ENCODE assay signal across 22 mouse cellular contexts in the genomic region with DNA sequence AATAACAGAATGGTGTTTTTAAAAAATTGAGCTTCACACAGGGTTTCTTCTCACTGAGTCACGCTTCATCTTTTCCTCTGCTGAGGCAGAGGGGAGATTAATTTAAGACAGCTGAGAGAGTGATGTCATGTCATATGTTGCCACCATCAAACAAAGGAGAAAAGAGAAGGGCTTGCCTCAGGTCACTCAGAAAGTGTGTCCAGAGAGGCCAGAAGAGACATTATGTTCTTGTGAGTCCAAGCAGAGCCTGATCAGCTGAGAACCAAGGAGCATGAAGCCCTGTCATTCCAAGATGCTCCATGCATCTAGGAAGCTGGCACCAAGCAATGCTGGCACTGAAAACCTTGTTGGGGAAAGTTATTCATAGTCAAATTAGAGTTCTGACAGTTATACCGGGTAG.
A peak's percentile ranks its signal among the peaks of the same experiment; 100 is the strongest.
DNase-seq lines count a peak whose midpoint lies in the region; ATAC-seq and TF ChIP-seq lines count a peak whose summit lies in the region.
"Had no signal": no experiment of that assay in that cellular context is flagged by ENCODE, and none has a peak within 500 bp of the region (broad histone marks: within the 10 kb centered on the region; RNA-seq: fewer than 3 reads in every experiment).

No protein-coding gene starts in this region.

- intact Hi-C loops in left cerebral cortex, postnatal 4 days (cut with DNase I): no loop called here

- H3K79me2 ChIP-seq in myocyte (ENCODE audit: control insufficient read depth, insufficient read depth): no peaks in the 10 kb centered on the region

- ATAC-seq in forebrain, postnatal 0 days: peak; percentile 66
- no peak for ATAC-seq in forebrain, embryonic 14.5 days
- ATAC-seq in heart, embryonic 12.5 days (ENCODE audit: insufficient number of reproducible peaks, low FRiP score): no peak
- ATAC-seq: forebrain, embryonic 16.5 days had no signal

- 0 out of 2 replicates have a peak, but pooled peaks cover 4% of the 10 kb centered on the region for H3K4me1 ChIP-seq in forebrain, postnatal 0 days (ENCODE audit: insufficient read depth)
- H3K4me1 ChIP-seq in forebrain, embryonic 14.5 days (ENCODE audit: control insufficient read depth, insufficient read depth, low read length): no peaks in the 10 kb centered on the region
- H3K4me1 ChIP-seq in heart, embryonic 12.5 days (replicated peaks): no peaks in the 10 kb centered on the region
- H3K4me1 ChIP-seq: kidney, embryonic 15.5 days; limb, embryonic 10.5 days; liver, embryonic 15.5 days; neural tube, embryonic 12.5 days had no signal

- H3K27ac ChIP-seq in forebrain, postnatal 0 days (ENCODE audit: low read depth, low read length): no peak overlapping the region
- no peak overlapping the region for H3K27ac ChIP-seq in forebrain, embryonic 14.5 days (ENCODE audit: low read depth, low read length)
- H3K27ac ChIP-seq in heart, embryonic 12.5 days (ENCODE audit: poor library complexity, severe bottlenecking): no peak overlapping the region
- H3K27ac ChIP-seq: hindbrain, embryonic 13.5 days; kidney, embryonic 15.5 days; limb, embryonic 10.5 days; liver, embryonic 15.5 days; neural tube, embryonic 12.5 days had no signal

- H3K4me2 ChIP-seq in forebrain, postnatal 0 days (ENCODE audit: low read depth): no peak overlapping the region
- no peak overlapping the region for H3K4me2 ChIP-seq in forebrain, embryonic 14.5 days (ENCODE audit: low read length)
- peak overlapping the region; percentile 16 for H3K4me2 ChIP-seq in myocyte (ENCODE audit: low read depth)
- H3K4me2 ChIP-seq in heart, embryonic 12.5 days: no peak overlapping the region
- H3K4me2 ChIP-seq: hindbrain, embryonic 13.5 days; kidney, embryonic 15.5 days; liver, embryonic 15.5 days; neural tube, embryonic 12.5 days had no signal

- WGBS in forebrain, postnatal 0 days: 51% methylated on average over 2 of the region's 2 CpGs
- 81% methylated on average over 2 of the region's 2 CpGs for WGBS in forebrain, embryonic 14.5 days
- WGBS in heart, embryonic 12.5 days: 79% methylated on average over 2 of the region's 2 CpGs

- H3K9ac ChIP-seq in forebrain, postnatal 0 days: no peak overlapping the region
- no peak overlapping the region for H3K9ac ChIP-seq in forebrain, embryonic 14.5 days (ENCODE audit: low read length)
- no peak overlapping the region for H3K9ac ChIP-seq in heart, embryonic 12.5 days
- H3K9ac ChIP-seq: hindbrain, embryonic 13.5 days; kidney, embryonic 15.5 days; liver, embryonic 15.5 days; neural tube, embryonic 12.5 days had no signal

- H3K27me3 ChIP-seq in forebrain, postnatal 0 days (ENCODE audit: insufficient read depth, low read length): no peaks in the 10 kb centered on the region; the same call in 1 of the 2 replicates
- no peaks in the 10 kb centered on the region for H3K27me3 ChIP-seq in forebrain, embryonic 14.5 days (replicated peaks; ENCODE audit: control insufficient read depth, insufficient read depth, low read length)
- no peaks in the 10 kb centered on the region for H3K27me3 ChIP-seq in myocyte (ENCODE audit: control insufficient read depth, insufficient read depth, insufficient read length)
- H3K27me3 ChIP-seq in heart, embryonic 12.5 days (replicated peaks): no peaks in the 10 kb centered on the region
- H3K27me3 ChIP-seq: kidney, embryonic 15.5 days; liver, embryonic 15.5 days; neural tube, embryonic 12.5 days had no signal

- peak; percentile 56 for DNase-seq in forebrain, postnatal 0 days
- no peak for DNase-seq in forebrain, embryonic 14.5 days (ENCODE audit: low spot score)
- DNase-seq in left cerebral cortex, adult 18-20 months (ENCODE audit: low spot score in 2 of 2): peak; percentile 21 to 26
- DNase-seq in left cerebral cortex, postnatal 4 days: no peak
- peak; percentile 60 for DNase-seq in telencephalon, adult 2 months (ENCODE audit: low read depth, low spot score)
- DNase-seq: adrenal gland, postnatal 10 days; cerebellum, adult 2 months; gastrocnemius, postnatal 14 days; kidney, adult 11 months; kidney, postnatal 36 days; liver; midbrain, embryonic 14.5 days; spleen, adult 18-20 months; thymus, postnatal 4 days had no signal

- no peaks in the 10 kb centered on the region for H3K36me3 ChIP-seq in forebrain, postnatal 0 days (ENCODE audit: insufficient read depth)
- no peaks in the 10 kb centered on the region for H3K36me3 ChIP-seq in forebrain, embryonic 14.5 days (ENCODE audit: control insufficient read depth, insufficient read depth, low read length)
- H3K36me3 ChIP-seq in myocyte (ENCODE audit: control insufficient read depth, insufficient read depth): no peaks in the 10 kb centered on the region
- H3K36me3 ChIP-seq in heart, embryonic 12.5 days: no peaks in the 10 kb centered on the region
- H3K36me3 ChIP-seq: hindbrain, embryonic 13.5 days; kidney, embryonic 15.5 days; limb, embryonic 10.5 days; liver, embryonic 15.5 days; neural tube, embryonic 12.5 days had no signal

- H3K4me3 ChIP-seq in forebrain, postnatal 0 days (ENCODE audit: low read depth, low read length): no peak overlapping the region
- no peak overlapping the region for H3K4me3 ChIP-seq in forebrain, embryonic 14.5 days (ENCODE audit: low read depth, low read length)
- H3K4me3 ChIP-seq in myocyte: no peak overlapping the region
- no peak overlapping the region for H3K4me3 ChIP-seq in heart, embryonic 12.5 days
- H3K4me3 ChIP-seq: hindbrain, embryonic 13.5 days; kidney, embryonic 15.5 days; limb, embryonic 10.5 days; liver, embryonic 15.5 days; neural tube, embryonic 12.5 days had no signal

- TF ChIP-seq CTCF in forebrain, postnatal 0 days (IDR thresholded peaks at IDR 0.05; ENCODE audit: low read depth): no peak

- no peak for TF ChIP-seq POLR2A in myocyte (IDR thresholded peaks at IDR 0.05; ENCODE audit: insufficient read length, low read depth)

- no peak overlapping the region for H3ac ChIP-seq in myocyte (ENCODE audit: control insufficient read depth, insufficient read length)

- H3K9me3 ChIP-seq in forebrain, postnatal 0 days (ENCODE audit: low read length): no peaks in the 10 kb centered on the region
- H3K9me3 ChIP-seq in forebrain, embryonic 14.5 days (replicated peaks; ENCODE audit: control insufficient read depth, low read length): no peaks in the 10 kb centered on the region; the same call in 1 of the 2 replicates
- no peaks in the 10 kb centered on the region for H3K9me3 ChIP-seq in heart, embryonic 12.5 days (replicated peaks)
- H3K9me3 ChIP-seq: kidney, embryonic 15.5 days; limb, embryonic 10.5 days had no signal

TF ChIP-seq in myocyte, 11 proteins besides CTCF, POLR2A, EP300 and RAD21:
- TF ChIP-seq SRF (IDR thresholded peaks at IDR 0.05; ENCODE audit: control insufficient read depth, insufficient read length, low read depth): no peak
- no peak for TF ChIP-seq TCF12 (IDR thresholded peaks at IDR 0.05; ENCODE audit: insufficient read depth, poor library complexity, severe bottlenecking)
- TF ChIP-seq CEBPB (IDR thresholded peaks at IDR 0.05; ENCODE audit: insufficient read depth, poor library complexity, severe bottlenecking): no peak
- TF ChIP-seq E2F4 (IDR thresholded peaks at IDR 0.05; ENCODE audit: insufficient read depth): no peak
- TF ChIP-seq REST (IDR thresholded peaks at IDR 0.05; ENCODE audit: insufficient read depth, insufficient read length): no peak
- TF ChIP-seq MYOG (IDR thresholded peaks at IDR 0.05; ENCODE audit: control insufficient read depth in 1 of 3, insufficient read depth in 1 of 3, insufficient read length in 2 of 3, low read depth in 2 of 3): no peak
- TF ChIP-seq MAX (IDR thresholded peaks at IDR 0.05; ENCODE audit: low read depth): no peak
- no peak for TF ChIP-seq MYOD1 (IDR thresholded peaks at IDR 0.05; ENCODE audit: control insufficient read depth in 1 of 3, insufficient read length in 2 of 3, low read depth in 2 of 3)
- TF ChIP-seq USF1 (IDR thresholded peaks at IDR 0.05; ENCODE audit: low read depth): no peak
- TF ChIP-seq TCF3 (IDR thresholded peaks at IDR 0.05; ENCODE audit: insufficient read length, low read depth): no peak
- TF ChIP-seq POLR2AphosphoS2 (IDR thresholded peaks at IDR 0.05; ENCODE audit: insufficient read length, low read depth): no peak

Comparison
In these comparisons a context has a peak if more than half of its experiments do, and no peak if none do; other contexts are left out.
1. DNase-seq: peak in forebrain, postnatal 0 days (single experiment), left cerebral cortex, adult 18-20 months (2 of 2) and telencephalon, adult 2 months (single experiment); none in forebrain, embryonic 14.5 days (single experiment) and left cerebral cortex, postnatal 4 days (single experiment).